Mouse (Mus musculus) splenic B cell, adult 2 months (primary cell): ENCODE results near the gene Gm11555.
"Not testable (repeated sequence)": the region's sequence is repeated elsewhere in the genome, so short reads cannot be mapped to it uniquely, and the experiment has no call there.

ENCODE experiments used
- DNase-seq: peaks from one replicate; pipeline ENCODE4 v3.0.0-alpha.2; 2011; ENCODE audit warnings: low read depth, low spot score
- H3K27me3 ChIP-seq: 2 replicates; pipeline ENCODE4 v1.6.1; 2012; ENCODE audit warnings: mild to moderate bottlenecking, low read length, moderate library complexity, mixed read lengths; ENCODE audit not compliant: control insufficient read depth, poor library complexity, insufficient read depth, severe bottlenecking
- H3K36me3 ChIP-seq: 2 replicates; pipeline ENCODE4 v1.6.1; 2012; ENCODE audit warnings: mild to moderate bottlenecking, low read length, moderate library complexity, mixed read lengths; ENCODE audit not compliant: control insufficient read depth, poor library complexity, insufficient read depth, severe bottlenecking

Gene Gm11555

GRCm38 (mm10) chr11:99630890-99631289, 19.1 kb downstream of the Gm11555 start:
- H3K36me3 ChIP-seq: no peaks in the 10 kb centered on the region
- no peaks in the 10 kb centered on the region for H3K27me3 ChIP-seq
- no peak for DNase-seq

GRCm38 (mm10) chr11:99628138-99628537, 21.9 kb downstream of the Gm11555 start, which contains the start of gene Krtap4-1:
Gene Krtap4-1 (minus strand): TSS chr11:99628238.
- Histone ChIP-seq H3K27me3 (no peaks in the 10 kb centered on the region; the same call in 1 of the 2 replicates), H3K36me3 (no peaks in the 10 kb centered on the region)
- DNase-seq: no peak

- DNase-seq: no peak
- H3K27me3 ChIP-seq: no peaks in the 10 kb centered on the region; the same call in 1 of the 2 replicates
- no peaks in the 10 kb centered on the region for H3K36me3 ChIP-seq
These were observed 29.7 kb downstream of the Gm11555 start, which contains the start of gene Gm11562 for GRCm38 (mm10) chr11:99620335-99620734. Gene Gm11562 (minus strand): TSS chr11:99620435.

GRCm38 (mm10) chr11:99614796-99615363, 35.2 kb downstream of the Gm11555 start, which contains the start of gene Krtap2-4:
Gene Krtap2-4 (minus strand): TSS chr11:99614846.
- no peak for DNase-seq
- Histone ChIP-seq H3K36me3 (no peaks in the 10 kb centered on the region), H3K27me3 (no peaks in the 10 kb centered on the region)

GRCm38 (mm10) chr11:99610089-99610488, 39.9 kb downstream of the Gm11555 start, which contains the start of gene Gm11937:
Gene Gm11937 (minus strand): TSS chr11:99610189.
- H3K36me3 ChIP-seq, DNase-seq, H3K27me3 ChIP-seq: not testable (repeated sequence)

GRCm38 (mm10) chr11:99609126-99609525, 40.9 kb downstream of the Gm11555 start:
- H3K36me3 ChIP-seq: no peaks in the 10 kb centered on the region
- H3K27me3 ChIP-seq: no peaks in the 10 kb centered on the region
- DNase-seq: no peak

- not testable (repeated sequence) for DNase-seq, H3K36me3 ChIP-seq, H3K27me3 ChIP-seq
These were observed 46.8 kb downstream of the Gm11555 start, which contains the start of gene Gm11938 for GRCm38 (mm10) chr11:99603208-99603607. Gene Gm11938 (minus strand): TSS chr11:99603308.
